Mouse (Mus musculus) right cerebral cortex, postnatal 14 days (tissue): ENCODE data around the gene Ppp3ca.

Source experiments
- DNase-seq: peaks from one replicate; pipeline ENCODE4 v3.0.0; 2022

The Ppp3ca gene

GRCm38 (mm10) chr3:136818997-136819396 lies 149.1 kb downstream of the Ppp3ca start:
- no peak for DNase-seq

- no peak for DNase-seq
Measured at GRCm38 (mm10) chr3:136821039-136821438, 151.1 kb downstream of the Ppp3ca start.

GRCm38 (mm10) chr3:136821993-136822392 lies 152.1 kb downstream of the Ppp3ca start:
- DNase-seq = no peak

GRCm38 (mm10) chr3:136822431-136822830 lies 152.5 kb downstream of the Ppp3ca start:
- no peak for DNase-seq

GRCm38 (mm10) chr3:136828451-136828850 lies 158.5 kb downstream of the Ppp3ca start:
- no peak for DNase-seq

- DNase-seq = no peak
Measured at GRCm38 (mm10) chr3:136829109-136829508, 159.2 kb downstream of the Ppp3ca start.

- DNase-seq = no peak
Measured at GRCm38 (mm10) chr3:136830687-136831220, 160.8 kb downstream of the Ppp3ca start.

- DNase-seq = no peak
Measured at GRCm38 (mm10) chr3:136833003-136833745, 163.2 kb downstream of the Ppp3ca start.

GRCm38 (mm10) chr3:136833893-136834292 lies 164.0 kb downstream of the Ppp3ca start:
- DNase-seq = no peak

GRCm38 (mm10) chr3:136835851-136836250 lies 165.9 kb downstream of the Ppp3ca start:
- DNase-seq = no peak

- DNase-seq = no peak
Measured at GRCm38 (mm10) chr3:136836319-136837193, 166.6 kb downstream of the Ppp3ca start.

GRCm38 (mm10) chr3:136837589-136837988 lies 167.7 kb downstream of the Ppp3ca start:
- peak; percentile 65 for DNase-seq

- no peak for DNase-seq
Measured at GRCm38 (mm10) chr3:136841282-136841681, 171.4 kb downstream of the Ppp3ca start.

- DNase-seq = no peak
Measured at GRCm38 (mm10) chr3:136842384-136842783, 172.5 kb downstream of the Ppp3ca start.

GRCm38 (mm10) chr3:136843811-136844491 lies 174.0 kb downstream of the Ppp3ca start:
- DNase-seq = no peak

- no peak for DNase-seq
Measured at GRCm38 (mm10) chr3:136849035-136849434, 179.1 kb downstream of the Ppp3ca start.

- no peak for DNase-seq
Measured at GRCm38 (mm10) chr3:136852921-136853320, 183.0 kb downstream of the Ppp3ca start.

GRCm38 (mm10) chr3:136853596-136853995 lies 183.7 kb downstream of the Ppp3ca start:
- no peak for DNase-seq

- no peak for DNase-seq
Measured at GRCm38 (mm10) chr3:136855996-136856395, 186.1 kb downstream of the Ppp3ca start.

GRCm38 (mm10) chr3:136862051-136862837 lies 192.3 kb downstream of the Ppp3ca start:
- DNase-seq = no peak

- DNase-seq = no peak
Measured at GRCm38 (mm10) chr3:136863127-136863526, 193.2 kb downstream of the Ppp3ca start.

- DNase-seq = no peak
Measured at GRCm38 (mm10) chr3:136864306-136864705, 194.4 kb downstream of the Ppp3ca start.
